Mouse (Mus musculus): ENCODE results near the gene Rhpn2.

GRCm38 (mm10) chr7:35415801-35416653, 82.1 kb downstream of the Rhpn2 start:
- TF ChIP-seq CTCF (IDR thresholded peaks at IDR 0.05; ENCODE audit: low read depth, low read length) (no peak), POLR2A (IDR thresholded peaks at IDR 0.05; ENCODE audit: borderline replicate concordance, low read depth, low read length) (no peak)

Data from bone marrow macrophage, adult 2 months (primary cell).